Mouse (Mus musculus) heart, embryonic 15.5 days (tissue): ENCODE results near the gene Olfr464. TPM values are rescaled to one million over a fixed set of nuclear protein-coding genes. Genes with fewer than 3 reads are reported as not detected.

ENCODE experiments used
- ATAC-seq: fragments of 200-750 bp; cut with Nextera tagmentation; replicated peaks from 2 replicates; pipeline ENCODE4 v1.8.0; 2017; ENCODE audit warnings: low read depth, moderate TSS enrichment; ENCODE audit not compliant: insufficient number of reproducible peaks, insufficient read depth, low FRiP score
- H3K27ac ChIP-seq: fragments of 300-500 bp; sonication (generic); 2 replicates; pipeline ENCODE4 v1.5.1; 2015; ENCODE audit warnings: mild to moderate bottlenecking, inconsistent platforms
- H3K27me3 ChIP-seq: fragments of 300-500 bp; sonication (generic); 2 replicates; pipeline ENCODE4 v1.6.1; 2015; ENCODE audit warnings: inconsistent platforms
- H3K36me3 ChIP-seq: fragments of 300-500 bp; sonication (generic); 2 replicates; pipeline ENCODE4 v1.6.1; 2015; ENCODE audit warnings: mild to moderate bottlenecking, inconsistent platforms
- H3K4me1 ChIP-seq: fragments of 300-500 bp; sonication (generic); replicated peaks from 2 replicates; pipeline ENCODE4 v1.6.1; 2015; ENCODE audit warnings: inconsistent platforms
- H3K4me2 ChIP-seq: fragments of 300-500 bp; sonication (generic); 2 replicates; pipeline ENCODE4 v1.6.1; 2015; ENCODE audit warnings: inconsistent platforms, mild to moderate bottlenecking, moderate library complexity
- H3K4me3 ChIP-seq: fragments of 300-500 bp; sonication (generic); 2 replicates; pipeline ENCODE4 v1.5.1; 2015; ENCODE audit warnings: mild to moderate bottlenecking, inconsistent platforms
- H3K9ac ChIP-seq: fragments of 300-500 bp; sonication (generic); 2 replicates; pipeline ENCODE4 v1.6.1; 2015; ENCODE audit warnings: mild to moderate bottlenecking, inconsistent platforms
- H3K9me3 ChIP-seq: fragments of 300-500 bp; sonication (generic); replicated peaks from 2 replicates; pipeline ENCODE4 v1.6.1; 2016; ENCODE audit warnings: inconsistent platforms
- WGBS: fragments of 180-500 bp; shearing (Covaris S2); methylation state at CpG from one replicate; pipeline ENCODE4 v1.1.7; 2015; ENCODE audit warnings: mixed read lengths; 5-methylcytosine and 5-hydroxymethylcytosine counted together
- polyA plus RNA-seq: library from polyadenylated mRNA; unstranded; fragments of >200 nt; fragmentation: Nextera tagmentation; extraction: Ambion mirVana; gene quantifications from 2 replicates; pipeline ENCODE4 v1.2.1, GENCODE M21; 2015

Gene Olfr464
- not detected in 2 replicates for polyA plus RNA-seq

DNA sequence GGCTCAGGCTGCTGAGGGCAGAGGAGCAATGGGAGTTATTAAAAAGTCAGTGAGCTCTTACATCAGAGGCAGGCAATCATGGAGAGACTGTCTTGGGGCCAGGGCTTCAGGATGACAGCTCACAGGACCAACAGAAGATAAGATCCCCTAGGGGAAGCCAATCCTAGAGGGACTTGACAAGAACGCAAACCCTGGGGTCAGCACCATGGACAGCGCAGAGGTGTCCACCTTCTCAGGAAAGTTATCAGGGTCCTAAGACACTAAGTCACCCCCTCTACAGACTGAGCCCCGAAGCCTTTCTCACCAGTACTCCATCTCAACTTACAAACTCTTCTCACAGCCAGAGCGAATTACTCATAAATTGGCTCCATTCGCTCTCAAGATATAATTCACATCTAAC is at the start of gene Olfr464:
Olfr464 (minus strand) TSS at position 2 of the 400 bp plus-strand sequence.
- Histone ChIP-seq H3K9me3 (0 out of 2 replicates have a peak, but pooled peaks cover 3% of the 10 kb centered on the region), H3K36me3 (no peaks in the 10 kb centered on the region), H3K4me2 (no peak within 1 kb of the TSS), H3K4me1 (no peaks in the 10 kb centered on the region), H3K4me3 (no peak within 1 kb of the TSS), H3K27me3 (peaks cover 3% of the 10 kb centered on the region; the same call in 1 of the 2 replicates), H3K9ac (no peak within 1 kb of the TSS), H3K27ac (no peak within 1 kb of the TSS)
- WGBS, result 23% methylated on average over 5 of the region's 5 CpGs
- no peak for ATAC-seq

GRCm38 (mm10) chr11:87968356-87969122 is 47.8 kb upstream of the Olfr464 start:
- WGBS, result 14% methylated on average over 20 of the region's 20 CpGs
- no peak overlapping the region for H3K9ac ChIP-seq
- no peak overlapping the region for H3K4me3 ChIP-seq
- H3K9me3 ChIP-seq, result no peaks in the 10 kb centered on the region
- H3K4me1 ChIP-seq, result 0 out of 2 replicates have a peak, but pooled peaks cover 8% of the 10 kb centered on the region
- H3K4me2 ChIP-seq, result peak overlapping the region; percentile 58; the same call in 1 of the 2 replicates
- no peak for ATAC-seq
- H3K27me3 ChIP-seq, result peaks cover 11% of the 10 kb centered on the region; the same call in 1 of the 2 replicates
- no peaks in the 10 kb centered on the region for H3K36me3 ChIP-seq
- no peak overlapping the region for H3K27ac ChIP-seq

DNA sequence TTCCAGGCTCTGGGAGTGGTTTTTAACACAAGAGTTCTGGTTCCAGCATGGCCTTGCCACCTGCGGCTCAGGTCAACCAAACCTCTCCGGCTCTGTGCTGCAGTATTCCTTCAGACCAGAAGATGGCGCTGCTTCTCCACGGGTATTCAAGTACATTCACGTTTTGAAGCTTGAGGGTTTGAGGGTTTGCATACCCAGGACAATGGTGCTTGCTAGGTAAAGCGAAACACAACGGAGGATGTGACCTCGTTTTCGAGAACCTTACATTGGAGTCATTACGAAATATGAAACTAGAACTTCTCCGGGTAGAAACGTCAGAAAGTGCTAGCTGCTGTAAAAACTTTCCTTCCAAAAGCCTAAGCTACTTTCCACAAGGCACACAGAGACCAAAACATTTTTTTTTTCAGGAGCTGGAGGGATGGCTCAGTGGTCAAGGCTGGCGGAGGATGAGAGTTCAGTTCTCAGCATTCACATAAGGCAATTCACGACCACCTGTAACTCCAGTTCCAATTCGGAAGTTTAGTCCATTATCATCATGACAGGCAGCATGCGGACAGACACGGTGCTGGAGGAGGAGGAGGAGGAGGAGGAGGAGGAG is 47.0 kb upstream of the Olfr464 start:
- 1% methylated on average over 17 of the region's 17 CpGs for WGBS

GRCm38 (mm10) chr11:87966214-87966613 is 45.4 kb upstream of the Olfr464 start:
- Histone ChIP-seq H3K9ac (no peak overlapping the region), H3K4me2 (no peak overlapping the region), H3K9me3 (no peaks in the 10 kb centered on the region), H3K27ac (no peak overlapping the region), H3K4me3 (no peak overlapping the region), H3K27me3 (peaks cover 11% of the 10 kb centered on the region; the same call in 1 of the 2 replicates), H3K4me1 (0 out of 2 replicates have a peak, but pooled peaks cover 8% of the 10 kb centered on the region), H3K36me3 (no peaks in the 10 kb centered on the region)
- peak; percentile 43; the same call in 1 of the 2 replicates for ATAC-seq
- 26% methylated on average over 10 of the region's 10 CpGs for WGBS

More for the DNA sequence above, 47.0 kb upstream of the Olfr464 start:
- H3K36me3 ChIP-seq, result no peaks in the 10 kb centered on the region
- H3K4me3 ChIP-seq, result peak overlapping the region; percentile 30
- peaks cover 11% of the 10 kb centered on the region; the same call in 1 of the 2 replicates for H3K27me3 ChIP-seq
- 0 out of 2 replicates have a peak, but pooled peaks cover 8% of the 10 kb centered on the region for H3K4me1 ChIP-seq
- H3K27ac ChIP-seq, result no peak overlapping the region
- H3K4me2 ChIP-seq, result peak overlapping the region; percentile 58
- no peak overlapping the region for H3K9ac ChIP-seq
- H3K9me3 ChIP-seq, result no peaks in the 10 kb centered on the region
- peak; percentile 31; the same call in 1 of the 2 replicates for ATAC-seq

DNA sequence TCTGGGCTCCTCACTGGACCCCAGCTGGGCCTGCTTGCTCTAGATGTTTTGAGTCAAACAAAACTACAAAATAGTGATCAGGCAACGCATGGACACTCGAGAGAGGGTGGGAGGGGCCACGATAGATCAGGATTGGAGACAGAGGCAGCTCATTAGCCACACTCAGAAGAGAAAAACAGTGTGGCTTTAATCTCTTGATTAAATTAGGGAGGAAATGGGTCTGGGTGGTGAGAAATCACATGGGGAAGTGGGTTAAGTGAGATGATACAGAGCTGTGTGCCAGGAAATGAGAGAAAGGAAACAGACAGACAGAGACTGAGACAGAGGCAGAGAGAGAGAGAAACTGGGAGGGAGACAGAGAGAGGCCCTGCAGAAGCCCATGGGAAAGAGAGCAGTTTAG is 44.5 kb upstream of the Olfr464 start:
- H3K27ac ChIP-seq, result no peak overlapping the region
- H3K4me1 ChIP-seq, result 0 out of 2 replicates have a peak, but pooled peaks cover 8% of the 10 kb centered on the region
- peaks cover 10% of the 10 kb centered on the region; the same call in 1 of the 2 replicates for H3K27me3 ChIP-seq
- ATAC-seq, result no peak
- H3K9me3 ChIP-seq, result no peaks in the 10 kb centered on the region
- no peak overlapping the region for H3K4me2 ChIP-seq
- no peaks in the 10 kb centered on the region for H3K36me3 ChIP-seq
- WGBS, result 47% methylated on average over 3 of the region's 3 CpGs
- no peak overlapping the region for H3K9ac ChIP-seq
- H3K4me3 ChIP-seq, result no peak overlapping the region

GRCm38 (mm10) chr11:87957066-87957465 is 36.3 kb upstream of the Olfr464 start:
- no peak overlapping the region for H3K9ac ChIP-seq
- no peaks in the 10 kb centered on the region for H3K4me1 ChIP-seq
- no peaks in the 10 kb centered on the region for H3K9me3 ChIP-seq
- no peak for ATAC-seq
- H3K4me2 ChIP-seq, result no peak overlapping the region
- no peaks in the 10 kb centered on the region for H3K36me3 ChIP-seq
- no peak overlapping the region for H3K27ac ChIP-seq
- H3K4me3 ChIP-seq, result no peak overlapping the region
- WGBS, result 30% methylated on average over 7 of the region's 7 CpGs
- 0 out of 2 replicates have a peak, but pooled peaks cover 5% of the 10 kb centered on the region for H3K27me3 ChIP-seq

DNA sequence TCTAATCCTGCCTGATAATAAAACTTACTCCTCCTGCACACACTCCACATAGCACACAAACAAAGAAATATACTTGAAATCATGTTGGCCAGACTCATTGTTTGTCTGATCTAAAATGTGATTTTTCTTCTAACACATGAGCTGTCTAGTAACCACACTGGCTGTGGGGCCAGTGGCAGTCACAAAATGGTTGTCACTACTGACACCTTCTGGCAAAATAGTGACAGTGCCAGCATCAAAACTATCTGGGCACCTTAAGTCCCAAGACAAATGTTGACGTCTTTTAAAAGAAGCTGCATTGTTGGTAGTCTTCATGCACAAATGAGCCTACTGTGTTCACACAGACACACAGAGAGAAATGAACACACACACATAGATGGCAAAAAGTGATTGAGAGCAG is 34.4 kb upstream of the Olfr464 start:
- WGBS, result 9% methylated on average over 1 of the region's 1 CpGs
- H3K4me2 ChIP-seq, result no peak overlapping the region
- H3K27me3 ChIP-seq, result 0 out of 2 replicates have a peak, but pooled peaks cover 5% of the 10 kb centered on the region
- H3K4me1 ChIP-seq, result no peaks in the 10 kb centered on the region
- H3K27ac ChIP-seq, result no peak overlapping the region
- ATAC-seq, result no peak
- no peaks in the 10 kb centered on the region for H3K36me3 ChIP-seq
- H3K4me3 ChIP-seq, result no peak overlapping the region
- H3K9me3 ChIP-seq, result no peaks in the 10 kb centered on the region
- H3K9ac ChIP-seq, result no peak overlapping the region

DNA sequence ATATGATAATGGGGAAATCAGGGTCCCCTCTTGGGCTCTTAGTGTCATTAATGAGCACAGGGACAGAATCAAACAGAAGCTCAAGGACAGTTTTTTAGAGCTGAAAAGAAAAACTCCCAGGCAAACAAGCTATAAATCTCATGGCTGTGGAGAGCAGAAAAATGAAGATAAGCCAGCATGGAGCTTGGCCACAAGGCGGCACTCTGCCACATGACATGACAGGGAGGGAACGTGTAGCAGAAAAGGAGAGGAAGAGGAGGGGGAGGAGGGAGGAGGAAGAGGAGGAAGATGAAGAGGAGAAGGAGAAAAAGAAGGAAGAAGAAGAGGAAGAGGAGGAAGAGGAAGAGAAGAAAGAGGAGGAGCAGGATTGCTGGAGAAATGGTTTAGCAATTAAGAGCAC is 29.2 kb upstream of the Olfr464 start:
- 0% methylated on average over 2 of the region's 2 CpGs for WGBS
- H3K27ac ChIP-seq, result no peak overlapping the region
- ATAC-seq, result no peak
- no peaks in the 10 kb centered on the region for H3K9me3 ChIP-seq
- H3K27me3 ChIP-seq, result peaks cover 8% of the 10 kb centered on the region; the same call in 1 of the 2 replicates
- H3K9ac ChIP-seq, result no peak overlapping the region
- no peak overlapping the region for H3K4me2 ChIP-seq
- no peak overlapping the region for H3K4me3 ChIP-seq
- no peaks in the 10 kb centered on the region for H3K4me1 ChIP-seq
- no peaks in the 10 kb centered on the region for H3K36me3 ChIP-seq

- Histone ChIP-seq H3K27ac (no peak overlapping the region), H3K9ac (no peak overlapping the region), H3K4me1 (no peaks in the 10 kb centered on the region), H3K4me3 (no peak overlapping the region), H3K4me2 (no peak overlapping the region), H3K27me3 (no peaks in the 10 kb centered on the region), H3K36me3 (no peaks in the 10 kb centered on the region), H3K9me3 (no peaks in the 10 kb centered on the region)
- WGBS, result 65% methylated on average over 3 of the region's 3 CpGs
- ATAC-seq, result no peak
Measured at GRCm38 (mm10) chr11:87935467-87935866, 14.7 kb upstream of the Olfr464 start.

- H3K27me3 ChIP-seq, result no peaks in the 10 kb centered on the region
- H3K36me3 ChIP-seq, result no peaks in the 10 kb centered on the region
- H3K4me2 ChIP-seq, result no peak overlapping the region
- no peaks in the 10 kb centered on the region for H3K4me1 ChIP-seq
- WGBS, result 66% methylated on average over 2 of the region's 2 CpGs
- H3K4me3 ChIP-seq, result no peak overlapping the region
- no peak overlapping the region for H3K27ac ChIP-seq
- H3K9ac ChIP-seq, result no peak overlapping the region
- no peaks in the 10 kb centered on the region for H3K9me3 ChIP-seq
- ATAC-seq, result no peak
Measured at GRCm38 (mm10) chr11:87933731-87934130, 13.0 kb upstream of the Olfr464 start.

- H3K27me3 ChIP-seq, result no peaks in the 10 kb centered on the region
- H3K9ac ChIP-seq, result no peak overlapping the region
- no peaks in the 10 kb centered on the region for H3K9me3 ChIP-seq
- H3K4me3 ChIP-seq, result no peak overlapping the region
- ATAC-seq, result no peak
- no peaks in the 10 kb centered on the region for H3K36me3 ChIP-seq
- H3K4me2 ChIP-seq, result no peak overlapping the region
- H3K27ac ChIP-seq, result no peak overlapping the region
- no peaks in the 10 kb centered on the region for H3K4me1 ChIP-seq
- WGBS, result 91% methylated on average over 2 of the region's 2 CpGs
Measured at GRCm38 (mm10) chr11:87930348-87930747, 9.6 kb upstream of the Olfr464 start.
